Mouse (Mus musculus): ENCODE data around the gene Sypl. TPM values are rescaled to one million over a fixed set of nuclear protein-coding genes. Genes with fewer than 3 reads are reported as not detected.

Gene Sypl
- polyA plus RNA-seq, 1 experiment from 2014 or later = 79.6 TPM

- no peak for ATAC-seq (ENCODE audit: low FRiP score, low read depth)
- no peaks in the 10 kb centered on the region for H3K27me3 ChIP-seq
Observed at GRCm38 (mm10) chr12:32952416-32952815, 1.3 kb upstream of the Sypl start.

GRCm38 (mm10) chr12:32953066-32953465 lies 625 bp upstream of the Sypl start:
- H3K4me1 ChIP-seq = peaks cover 24% of the 10 kb centered on the region
- no peaks in the 10 kb centered on the region for H3K36me3 ChIP-seq
- H3K4me2 ChIP-seq (replicated peaks) = peak overlapping the region; percentile 68
- 24% methylated on average over 6 of the region's 6 CpGs for WGBS
- ATAC-seq (ENCODE audit: low FRiP score, low read depth) = no peak
- H3K27ac ChIP-seq = peak overlapping the region; percentile 96; the same call in 1 of the 2 replicates
- H3K27me3 ChIP-seq = no peaks in the 10 kb centered on the region
- H3K9ac ChIP-seq = peak overlapping the region; percentile 57
- H3K4me3 ChIP-seq = peak overlapping the region; percentile 78
- no peaks in the 10 kb centered on the region for H3K9me3 ChIP-seq

More at GRCm38 (mm10) chr12:32952416-32952815, 1.3 kb upstream of the Sypl start:
- no peaks in the 10 kb centered on the region for H3K9me3 ChIP-seq
- H3K36me3 ChIP-seq = no peaks in the 10 kb centered on the region
- H3K27ac ChIP-seq = no peak overlapping the region
- H3K4me3 ChIP-seq = no peak overlapping the region
- H3K4me1 ChIP-seq = peaks cover 19% of the 10 kb centered on the region
- no peak overlapping the region for H3K9ac ChIP-seq
- 41% methylated on average over 3 of the region's 3 CpGs for WGBS
- H3K4me2 ChIP-seq (replicated peaks) = no peak overlapping the region

DNA sequence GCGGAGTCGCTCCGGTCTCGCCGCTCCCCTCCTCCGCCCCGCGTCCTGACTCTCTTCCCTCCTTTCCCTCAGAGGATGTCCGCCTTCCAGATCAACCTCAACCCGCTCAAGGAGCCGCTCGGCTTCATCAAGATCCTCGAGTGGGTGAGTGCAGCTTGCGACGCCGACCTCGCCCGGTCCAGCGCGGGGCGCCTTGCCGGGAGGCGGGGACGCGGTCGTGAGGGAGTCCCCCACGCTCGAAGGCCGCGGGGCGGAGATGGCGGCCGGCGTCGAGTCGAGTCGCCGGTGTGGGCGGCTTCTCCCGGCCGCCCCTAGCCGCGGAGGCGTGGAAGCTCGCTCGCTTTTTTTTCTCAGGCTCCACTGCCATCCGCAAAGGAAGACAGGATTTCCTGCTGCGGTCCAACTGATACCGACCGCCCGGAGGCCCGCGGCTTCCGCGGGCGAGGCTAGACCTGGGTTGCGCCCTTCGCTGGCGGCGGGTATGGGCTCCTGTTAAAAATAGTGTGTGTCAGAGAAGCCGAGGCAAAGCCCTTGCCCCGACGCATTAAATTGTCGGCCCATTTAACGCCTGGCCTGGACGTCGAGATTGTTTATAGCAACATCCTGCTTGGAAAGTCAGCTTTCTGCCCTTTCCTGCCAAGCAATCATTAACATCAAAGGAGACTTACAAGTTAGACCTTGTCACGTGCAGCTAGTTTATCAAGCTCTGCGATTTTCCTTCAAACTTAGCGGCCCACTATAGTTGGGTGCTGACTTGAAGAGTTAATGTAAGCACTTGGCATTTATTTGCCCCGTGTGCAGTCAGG lies 728 bp downstream of the Sypl start:
- ATAC-seq (ENCODE audit: low FRiP score, low read depth) = peak; percentile 74
- under 1% methylated on average over 71 of the region's 71 CpGs for WGBS

DNA sequence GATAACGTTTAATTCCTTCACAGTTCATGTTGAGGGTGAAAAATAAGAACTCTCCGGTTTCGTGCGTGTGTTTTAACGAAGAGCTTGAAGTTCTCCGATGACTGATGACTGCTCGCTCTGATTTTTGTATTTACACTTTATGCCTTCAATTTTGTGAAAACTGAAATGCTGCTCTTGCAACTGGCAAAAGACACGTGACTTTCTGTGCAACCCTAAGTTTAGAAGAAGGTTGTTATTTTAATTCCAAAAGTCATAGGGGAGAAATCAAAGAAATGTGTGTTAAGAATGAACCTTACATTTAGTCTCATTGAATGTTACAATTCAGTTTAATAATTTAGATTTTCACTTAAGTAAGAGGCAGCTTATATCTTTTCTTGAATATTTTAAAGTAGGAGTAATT lies 1.3 kb downstream of the Sypl start:
- no peaks in the 10 kb centered on the region for H3K27me3 ChIP-seq
- no peak for ATAC-seq (ENCODE audit: low FRiP score, low read depth)
- H3K4me2 ChIP-seq (replicated peaks) = peak overlapping the region; percentile 67
- peak overlapping the region; percentile 89 for H3K9ac ChIP-seq
- no peaks in the 10 kb centered on the region for H3K9me3 ChIP-seq
- peak overlapping the region; percentile 78 for H3K4me3 ChIP-seq
- no peaks in the 10 kb centered on the region for H3K36me3 ChIP-seq
- no peak overlapping the region for H3K27ac ChIP-seq
- WGBS = under 1% methylated on average over 8 of the region's 8 CpGs
- H3K4me1 ChIP-seq = peaks cover 29% of the 10 kb centered on the region

More for the DNA sequence above, 728 bp downstream of the Sypl start:
- Histone ChIP-seq H3K36me3 (no peaks in the 10 kb centered on the region), H3K4me1 (peaks cover 27% of the 10 kb centered on the region), H3K4me2 (replicated peaks) (peak overlapping the region; percentile 67), H3K9me3 (no peaks in the 10 kb centered on the region), H3K9ac (peak overlapping the region; percentile 89), H3K4me3 (peak overlapping the region; percentile 78), H3K27ac (peak overlapping the region; percentile 96), H3K27me3 (no peaks in the 10 kb centered on the region)

- Histone ChIP-seq H3K36me3 (no peaks in the 10 kb centered on the region), H3K4me2 (replicated peaks) (no peak overlapping the region), H3K27me3 (no peaks in the 10 kb centered on the region), H3K4me3 (no peak overlapping the region), H3K4me1 (peaks cover 41% of the 10 kb centered on the region), H3K9me3 (no peaks in the 10 kb centered on the region), H3K27ac (no peak overlapping the region), H3K9ac (no peak overlapping the region)
- WGBS = 81% methylated on average over 2 of the region's 2 CpGs
- ATAC-seq (ENCODE audit: low FRiP score, low read depth) = no peak
Observed at GRCm38 (mm10) chr12:32957211-32957610, 3.5 kb downstream of the Sypl start.

GRCm38 (mm10) chr12:32962132-32962531 lies 8.4 kb downstream of the Sypl start:
- H3K36me3 ChIP-seq = peaks cover 9% of the 10 kb centered on the region
- H3K4me3 ChIP-seq = no peak overlapping the region
- H3K27ac ChIP-seq = no peak overlapping the region
- ATAC-seq (ENCODE audit: low FRiP score, low read depth) = no peak
- no peak overlapping the region for H3K9ac ChIP-seq
- peaks cover 26% of the 10 kb centered on the region for H3K4me1 ChIP-seq
- H3K4me2 ChIP-seq (replicated peaks) = no peak overlapping the region
- H3K27me3 ChIP-seq = no peaks in the 10 kb centered on the region
- no peaks in the 10 kb centered on the region for H3K9me3 ChIP-seq

DNA sequence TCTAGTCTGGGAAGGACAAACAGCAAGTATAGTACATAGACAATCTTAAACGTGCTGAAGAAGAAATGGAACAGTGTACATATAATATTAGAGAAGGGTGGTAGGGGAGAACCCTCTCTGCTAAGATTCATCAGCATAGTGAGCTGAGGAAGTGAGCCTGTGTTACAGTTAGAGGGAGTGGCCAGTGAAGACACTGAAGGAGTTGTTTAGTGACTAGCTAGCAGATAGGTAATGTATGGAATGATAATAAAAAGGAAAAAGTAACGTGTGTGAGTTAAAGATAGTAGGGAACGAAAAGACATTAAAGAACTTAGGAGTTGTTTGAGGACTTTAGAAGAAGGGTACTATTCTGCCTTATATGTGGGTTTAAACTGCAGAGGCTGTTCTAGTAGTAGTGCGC lies 10.2 kb downstream of the Sypl start:
- no peak overlapping the region for H3K9ac ChIP-seq
- H3K27ac ChIP-seq = no peak overlapping the region
- H3K27me3 ChIP-seq = no peaks in the 10 kb centered on the region
- WGBS = 92% methylated on average over 4 of the region's 4 CpGs
- no peak for ATAC-seq (ENCODE audit: low FRiP score, low read depth)
- H3K36me3 ChIP-seq = peaks cover 13% of the 10 kb centered on the region
- H3K4me2 ChIP-seq (replicated peaks) = no peak overlapping the region
- no peaks in the 10 kb centered on the region for H3K9me3 ChIP-seq
- peaks cover 18% of the 10 kb centered on the region for H3K4me1 ChIP-seq
- H3K4me3 ChIP-seq = no peak overlapping the region

- Histone ChIP-seq H3K36me3 (peaks cover 33% of the 10 kb centered on the region), H3K4me1 (no peaks in the 10 kb centered on the region), H3K27me3 (no peaks in the 10 kb centered on the region), H3K9ac (no peak overlapping the region), H3K27ac (no peak overlapping the region), H3K9me3 (no peaks in the 10 kb centered on the region), H3K4me3 (no peak overlapping the region), H3K4me2 (replicated peaks) (no peak overlapping the region)
- 75% methylated on average over 1 of the region's 1 CpGs for WGBS
- no peak for ATAC-seq (ENCODE audit: low FRiP score, low read depth)
Observed at GRCm38 (mm10) chr12:32972287-32972686, 18.6 kb downstream of the Sypl start.

GRCm38 (mm10) chr12:32974893-32975292 lies 21.2 kb downstream of the Sypl start:
- no peak overlapping the region for H3K4me3 ChIP-seq
- peaks cover 24% of the 10 kb centered on the region for H3K36me3 ChIP-seq

GRCm38 (mm10) chr12:32975501-32975900 lies 21.8 kb downstream of the Sypl start:
- Histone ChIP-seq H3K4me1 (no peaks in the 10 kb centered on the region), H3K27me3 (no peaks in the 10 kb centered on the region), H3K4me3 (no peak overlapping the region), H3K9me3 (no peaks in the 10 kb centered on the region), H3K9ac (no peak overlapping the region), H3K36me3 (peaks cover 21% of the 10 kb centered on the region), H3K27ac (no peak overlapping the region), H3K4me2 (replicated peaks) (no peak overlapping the region)
- WGBS = 68% methylated on average over 3 of the region's 3 CpGs
- ATAC-seq (ENCODE audit: low FRiP score, low read depth) = no peak

More at GRCm38 (mm10) chr12:32974893-32975292, 21.2 kb downstream of the Sypl start:
- no peaks in the 10 kb centered on the region for H3K27me3 ChIP-seq
- H3K9ac ChIP-seq = no peak overlapping the region
- no peaks in the 10 kb centered on the region for H3K9me3 ChIP-seq
- ATAC-seq (ENCODE audit: low FRiP score, low read depth) = no peak
- H3K4me1 ChIP-seq = no peaks in the 10 kb centered on the region
- no peak overlapping the region for H3K4me2 ChIP-seq (replicated peaks)
- no peak overlapping the region for H3K27ac ChIP-seq

DNA sequence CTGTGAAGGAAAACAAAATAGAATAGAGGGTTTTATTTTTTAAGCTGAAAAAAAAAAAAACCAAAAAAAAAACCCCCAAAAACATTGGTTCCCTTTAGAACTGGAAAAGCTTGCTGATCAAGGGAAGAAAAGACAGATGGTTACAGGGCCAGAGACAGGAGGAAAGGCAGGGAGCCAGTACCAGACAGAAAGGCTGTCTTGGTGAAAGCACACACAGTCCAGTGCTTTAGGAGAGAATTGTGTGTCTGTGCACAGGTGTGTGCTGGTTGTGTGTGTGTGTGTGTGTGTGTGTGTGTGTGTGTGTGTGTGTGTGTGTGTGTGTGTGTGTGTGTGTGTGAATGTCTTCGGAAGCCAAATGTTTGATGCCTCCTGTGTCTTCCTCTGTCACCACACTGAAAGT lies 28.9 kb downstream of the Sypl start:
- Histone ChIP-seq H3K9me3 (peaks cover 5% of the 10 kb centered on the region; the same call in 1 of the 2 replicates), H3K36me3 (no peaks in the 10 kb centered on the region), H3K9ac (no peak overlapping the region), H3K4me3 (no peak overlapping the region), H3K4me2 (replicated peaks) (no peak overlapping the region), H3K27ac (no peak overlapping the region), H3K4me1 (no peaks in the 10 kb centered on the region), H3K27me3 (no peaks in the 10 kb centered on the region)
- ATAC-seq (ENCODE audit: low FRiP score, low read depth) = no peak
- WGBS = 100% methylated on average over 1 of the region's 1 CpGs

DNA sequence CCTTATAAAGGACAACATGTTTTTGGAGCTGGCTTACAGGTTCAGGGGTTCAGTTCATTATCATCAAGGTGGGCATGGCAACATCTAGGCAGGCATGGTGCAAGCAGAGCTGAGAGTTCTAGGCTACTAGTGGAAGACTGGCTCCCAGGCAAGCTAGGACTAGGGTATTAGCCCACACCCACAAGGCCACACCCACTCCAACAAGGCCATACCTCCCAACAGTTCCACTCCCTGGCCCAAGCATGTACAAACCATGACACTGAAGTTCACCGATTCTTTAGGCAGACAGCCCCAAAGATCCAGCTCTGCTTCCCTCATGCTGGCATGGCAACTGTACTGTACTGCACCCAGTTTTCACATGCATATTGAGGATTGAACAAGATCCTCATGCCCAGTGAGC lies 29.4 kb downstream of the Sypl start:
- ATAC-seq (ENCODE audit: low FRiP score, low read depth) = no peak
- WGBS = 88% methylated on average over 1 of the region's 1 CpGs
- peaks cover 5% of the 10 kb centered on the region; the same call in 1 of the 2 replicates for H3K9me3 ChIP-seq

GRCm38 (mm10) chr12:32986284-32986683 lies 32.6 kb downstream of the Sypl start:
- Histone ChIP-seq H3K27ac (no peak overlapping the region), H3K36me3 (no peaks in the 10 kb centered on the region), H3K9ac (no peak overlapping the region), H3K4me2 (replicated peaks) (no peak overlapping the region), H3K4me1 (no peaks in the 10 kb centered on the region; the same call in 1 of the 2 replicates), H3K27me3 (no peaks in the 10 kb centered on the region), H3K4me3 (no peak overlapping the region), H3K9me3 (peaks cover 5% of the 10 kb centered on the region; the same call in 1 of the 2 replicates)
- WGBS = 62% methylated on average over 1 of the region's 1 CpGs
- ATAC-seq (ENCODE audit: low FRiP score, low read depth) = no peak

More for the DNA sequence above, 29.4 kb downstream of the Sypl start:
- Histone ChIP-seq H3K9ac (no peak overlapping the region), H3K4me1 (no peaks in the 10 kb centered on the region), H3K36me3 (no peaks in the 10 kb centered on the region), H3K27ac (no peak overlapping the region; the same call in 1 of the 2 replicates), H3K27me3 (no peaks in the 10 kb centered on the region), H3K4me2 (replicated peaks) (no peak overlapping the region), H3K4me3 (no peak overlapping the region)

Data from limb, embryonic 13.5 days (tissue).